Mouse (Mus musculus) left cerebral cortex, postnatal 4 days (tissue): ENCODE results near the gene Fabp7. TPM values are rescaled to one million over a fixed set of nuclear protein-coding genes. Genes with fewer than 3 reads are reported as not detected.

Experiments used
- DNase-seq: peaks from one replicate; pipeline ENCODE4 v3.0.0-alpha.2; 2022
- intact Hi-C: fragments of 180-260 bp; cut with DNase I; formaldehyde crosslinking; loops from one replicate; pipeline ENCODE4 v1.15.1; 2025
- total RNA-seq, 2 experiments: library from RNA; stranded (reverse); gene quantifications; 2 replicates each; pipeline ENCODE4 v1.2.3; 2021

The Fabp7 gene
- 1,000 to 10,000 TPM; 1,039 to 1,099 TPM for total RNA-seq

DNA sequence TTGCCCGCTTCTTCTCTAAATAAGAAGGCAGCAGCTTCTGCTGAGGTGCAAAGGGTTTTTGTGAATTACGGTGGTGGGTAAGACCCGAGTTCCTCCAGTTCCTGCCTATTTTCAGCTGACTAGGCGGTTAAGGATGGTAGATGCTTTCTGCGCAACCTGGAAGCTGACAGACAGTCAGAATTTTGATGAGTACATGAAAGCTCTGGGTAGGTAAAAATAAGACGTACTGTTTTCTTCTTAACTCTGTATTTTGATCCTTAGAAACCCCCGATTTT is at the start of gene Fabp7:
TSS of gene Fabp7 (plus strand) at position 6 of the 275 bp plus-strand sequence.
- intact Hi-C loops = no loop called here
- no peak for DNase-seq

DNA sequence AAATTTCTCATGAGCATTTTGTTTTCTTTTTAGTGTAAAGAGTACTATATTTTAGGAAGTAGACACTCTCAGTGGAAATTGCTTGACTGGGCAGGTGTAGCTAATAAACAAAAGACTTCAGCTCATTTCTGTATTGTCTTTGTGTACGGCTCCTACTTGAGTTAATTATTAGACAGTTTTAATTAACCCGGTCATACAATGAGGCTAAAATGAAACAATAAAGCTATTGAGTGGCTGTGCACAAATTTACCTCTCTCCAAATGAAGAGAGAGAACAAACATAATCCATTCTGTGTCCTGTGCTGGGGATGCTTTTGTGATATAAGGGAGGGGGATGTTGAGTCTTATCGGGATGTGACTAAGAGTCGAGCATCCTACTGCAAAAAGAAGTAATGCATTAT is 43.9 kb upstream of the Fabp7 start:
- intact Hi-C loops = loop anchor here (5.0 to 10.0 kb wide), 2 partner anchors 196 to 512 kb away; no protein-coding TSS in a partner anchor
- DNase-seq = no peak

DNA sequence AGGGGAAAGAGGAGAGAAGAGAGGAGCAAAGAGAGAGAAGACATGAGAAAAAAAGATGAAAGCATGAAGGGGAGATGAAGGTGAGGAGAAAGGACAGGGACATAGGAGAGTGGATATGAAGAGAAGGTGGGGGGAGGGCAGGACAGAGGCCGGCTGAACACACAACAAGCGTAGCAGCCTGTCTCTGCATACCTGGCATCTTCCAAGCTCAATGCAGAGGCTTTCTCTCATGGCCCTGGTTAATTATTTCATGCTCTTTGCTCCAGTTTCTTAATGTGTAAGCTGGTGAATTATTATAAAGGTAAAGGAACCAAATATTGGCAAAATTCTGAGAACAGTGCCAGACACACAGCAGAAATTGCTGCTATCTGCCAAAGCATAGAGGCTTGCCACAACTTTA is 43.3 kb upstream of the Fabp7 start:
- DNase-seq = no peak
- intact Hi-C loops = loop anchor here (5.0 to 10.0 kb wide), 2 partner anchors 197 to 511 kb away; no protein-coding TSS in a partner anchor

DNA sequence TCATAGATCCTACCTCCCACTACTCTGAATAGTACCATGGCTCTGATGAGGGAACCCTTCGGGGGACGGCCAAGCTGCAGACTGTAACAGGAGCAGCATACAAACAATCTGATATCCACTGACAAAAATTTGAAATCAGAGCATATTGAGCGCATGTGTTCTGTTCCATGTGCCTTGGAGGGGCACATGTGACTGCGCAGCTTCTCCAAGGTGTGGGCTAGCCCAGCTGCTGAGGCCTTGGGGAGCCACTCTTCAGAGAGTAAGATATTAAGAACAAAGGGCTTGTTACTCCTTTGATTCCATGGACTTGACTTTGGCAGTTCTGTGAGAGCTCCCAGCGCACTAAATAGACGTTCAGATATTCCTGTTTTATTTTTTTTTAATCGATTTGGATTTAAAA is 41.6 kb upstream of the Fabp7 start:
- no peak for DNase-seq
- intact Hi-C loops = loop anchor here (1.0 to 10.0 kb wide), 3 partner anchors 99 to 509 kb away; no protein-coding TSS in a partner anchor

DNA sequence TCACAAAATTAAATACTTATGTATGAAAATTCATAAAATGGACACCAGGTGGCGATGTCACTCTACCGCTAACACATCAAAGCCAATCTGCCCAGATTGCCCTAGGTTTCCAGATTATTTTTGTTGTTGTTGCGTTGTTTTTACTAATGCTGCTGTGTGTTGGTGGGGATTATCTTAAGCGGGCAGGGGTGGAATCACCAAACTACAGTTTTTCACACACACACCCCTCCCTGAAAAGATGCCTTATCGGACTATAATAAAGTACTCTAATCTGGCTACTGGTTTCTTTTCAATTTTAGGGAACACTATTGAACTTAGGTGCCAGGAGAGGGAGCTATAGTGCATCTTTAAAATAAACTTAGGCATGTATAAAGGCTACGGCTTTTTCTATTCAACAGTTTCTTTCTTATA is 41.1 kb upstream of the Fabp7 start:
- DNase-seq = peak; percentile 15
- intact Hi-C loops = loop anchor here (1.0 to 10.0 kb wide), 3 partner anchors 99 to 509 kb away; no protein-coding TSS in a partner anchor

DNA sequence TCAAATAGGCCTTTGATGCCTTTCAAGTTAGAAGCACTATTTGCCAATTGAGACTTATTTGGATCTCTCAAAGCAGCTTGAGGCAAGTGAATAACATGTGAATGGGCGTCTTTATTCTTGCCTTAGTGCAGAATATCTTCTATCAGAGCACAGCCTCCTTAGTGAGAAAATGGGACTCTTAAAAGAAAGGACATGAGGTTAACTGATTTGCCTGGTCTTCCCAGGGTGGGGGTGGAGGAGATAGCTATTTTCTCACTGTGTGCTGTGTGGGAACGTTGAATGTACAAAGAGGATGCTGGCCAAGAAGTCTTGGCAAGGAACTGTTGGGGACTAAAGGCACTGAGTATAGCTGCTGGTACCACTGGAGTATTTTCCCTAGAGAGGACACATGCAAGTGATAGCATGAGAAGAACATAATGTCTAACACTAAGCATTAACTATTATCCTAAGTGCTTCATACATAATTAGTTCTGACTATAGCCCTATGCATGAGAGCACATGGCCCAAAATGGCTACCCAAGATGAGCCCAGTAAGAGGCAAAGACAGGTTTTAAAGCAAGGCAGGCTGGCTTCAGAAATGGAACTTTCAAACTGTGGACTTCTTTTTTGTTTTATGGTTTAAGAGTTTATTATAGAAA is 40.4 kb upstream of the Fabp7 start:
- DNase-seq = peak; percentile 28
- intact Hi-C loops = loop anchor here (5.0 to 10.0 kb wide), 2 partner anchors 199 to 508 kb away; no protein-coding TSS in a partner anchor

DNA sequence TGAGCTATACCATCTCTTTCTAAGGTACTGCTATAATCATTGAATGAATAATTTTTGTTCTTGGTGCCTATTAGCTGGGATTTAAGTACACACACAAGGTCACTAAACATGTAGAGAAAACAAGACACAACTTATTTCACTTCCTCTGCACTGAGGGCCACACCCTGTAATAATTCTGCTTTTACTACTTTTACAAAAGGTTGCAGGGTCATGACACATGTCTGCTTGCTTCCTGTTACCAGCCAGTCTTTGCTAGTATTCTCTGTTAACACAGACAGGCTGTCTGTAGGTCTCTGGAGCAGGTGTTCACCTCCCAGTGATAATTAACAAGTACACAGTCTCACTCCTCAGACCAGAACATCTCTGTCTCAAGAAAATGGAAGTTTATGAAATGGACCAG is 39.2 kb upstream of the Fabp7 start:
- intact Hi-C loops = loop anchor here (5.0 to 10.0 kb wide), 2 partner anchors 52 to 201 kb away; no protein-coding TSS in a partner anchor
- no peak for DNase-seq

DNA sequence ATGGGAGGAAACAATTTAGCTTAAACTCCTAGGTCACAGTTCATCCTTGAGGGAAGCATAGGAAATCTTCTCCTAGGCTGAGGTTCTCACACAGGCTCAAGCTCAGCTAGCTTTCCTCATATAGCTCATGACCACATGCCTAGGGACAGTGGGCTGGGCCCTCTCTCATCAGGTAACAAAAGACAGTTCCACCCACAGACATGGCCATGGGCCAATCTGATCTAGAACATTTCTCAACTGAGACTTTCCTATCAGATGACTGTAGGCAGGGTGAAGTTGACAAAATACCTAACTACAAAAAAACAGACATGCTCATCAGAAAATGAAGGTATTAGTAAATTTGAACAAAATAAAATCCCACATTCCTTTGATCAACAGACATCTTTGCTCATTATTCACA is 37.6 kb upstream of the Fabp7 start:
- intact Hi-C loops = loop anchor here (5.0 to 10.0 kb wide), 2 partner anchors 50 to 202 kb away; no protein-coding TSS in a partner anchor
- DNase-seq = no peak

DNA sequence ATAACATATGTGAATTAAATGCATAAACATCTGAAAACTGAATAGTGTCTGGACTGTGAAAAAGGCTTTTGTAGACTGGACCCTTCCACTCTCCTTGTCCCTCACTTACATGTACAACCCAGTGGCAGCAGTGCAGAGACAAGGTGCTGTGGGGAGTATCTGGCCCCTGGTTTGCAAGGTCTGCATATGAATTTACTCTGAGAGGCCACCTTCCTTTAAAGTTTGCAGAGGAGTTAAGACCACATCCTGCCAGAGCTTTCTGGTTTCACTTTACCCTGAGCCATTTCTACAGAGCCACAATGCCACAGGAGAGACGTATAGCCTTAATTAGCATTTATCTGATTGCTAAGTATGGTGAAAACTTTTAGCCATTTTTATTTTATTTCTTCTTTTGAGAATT is 31.3 kb upstream of the Fabp7 start:
- DNase-seq = no peak
- intact Hi-C loops = no loop called here

DNA sequence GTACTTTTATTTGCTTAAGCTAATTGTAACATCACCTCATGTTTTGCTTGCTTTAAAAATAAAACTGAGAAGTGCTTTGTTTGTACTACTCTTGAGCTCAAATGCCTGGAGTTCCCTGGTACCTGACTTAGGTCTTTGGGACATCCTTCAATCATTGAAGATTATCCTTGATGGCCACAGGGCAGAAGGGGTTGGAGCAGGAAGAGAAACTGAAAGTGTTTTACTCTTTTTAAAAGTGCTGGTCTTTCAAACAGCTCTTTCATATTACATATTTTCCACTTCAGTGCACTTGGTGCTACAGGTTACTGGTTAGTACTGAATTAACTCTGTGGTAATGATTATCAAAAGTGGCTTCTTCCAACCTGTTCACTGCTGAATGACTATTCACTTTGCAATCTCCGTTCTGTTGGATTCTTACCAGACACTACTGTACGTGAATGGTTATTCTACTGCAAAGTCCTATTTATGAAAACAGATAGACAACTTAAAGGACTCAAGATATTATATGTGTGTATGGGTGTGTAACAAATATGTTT is 29.4 kb upstream of the Fabp7 start:
- DNase-seq = no peak
- intact Hi-C loops = no loop called here

DNA sequence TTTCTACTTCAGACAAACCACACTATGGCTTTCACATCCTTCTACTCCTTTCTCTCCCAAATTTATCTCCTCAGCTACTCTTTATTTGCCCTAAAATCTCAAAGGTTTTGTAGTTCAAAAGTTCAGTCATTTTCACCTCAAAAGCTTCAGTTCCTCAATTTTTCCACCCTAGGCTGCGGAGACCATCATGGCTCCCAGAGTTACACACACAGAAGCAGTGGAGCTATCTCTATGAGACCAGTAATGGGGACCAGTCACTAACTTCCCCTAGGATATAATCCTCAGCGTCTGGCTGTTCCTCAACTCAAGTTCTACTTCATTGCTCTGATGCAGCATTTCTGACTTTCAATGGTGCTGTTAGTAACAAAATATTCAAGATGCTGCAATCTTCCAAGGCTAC is 25.7 kb upstream of the Fabp7 start:
- DNase-seq = no peak
- intact Hi-C loops = no loop called here

DNA sequence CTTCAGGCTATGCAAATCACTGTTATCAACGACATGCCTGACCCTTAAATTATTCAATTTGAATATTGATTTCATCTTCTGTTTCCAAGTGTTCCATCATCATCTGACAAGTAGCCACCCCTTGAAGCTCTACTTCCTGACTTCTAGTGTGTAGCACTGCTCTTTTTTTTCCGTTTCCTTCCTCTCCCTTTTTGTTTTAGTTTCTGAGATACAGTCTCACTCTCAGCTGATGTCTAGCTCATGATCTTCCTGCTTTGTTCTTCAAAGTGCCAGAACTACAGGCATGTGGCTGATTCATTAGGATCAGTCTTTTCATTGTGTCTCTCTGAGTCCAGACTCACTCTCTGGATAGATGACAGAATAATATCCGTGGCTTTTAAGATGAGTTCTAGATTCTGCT is 24.0 kb upstream of the Fabp7 start:
- DNase-seq = no peak
- intact Hi-C loops = no loop called here

DNA sequence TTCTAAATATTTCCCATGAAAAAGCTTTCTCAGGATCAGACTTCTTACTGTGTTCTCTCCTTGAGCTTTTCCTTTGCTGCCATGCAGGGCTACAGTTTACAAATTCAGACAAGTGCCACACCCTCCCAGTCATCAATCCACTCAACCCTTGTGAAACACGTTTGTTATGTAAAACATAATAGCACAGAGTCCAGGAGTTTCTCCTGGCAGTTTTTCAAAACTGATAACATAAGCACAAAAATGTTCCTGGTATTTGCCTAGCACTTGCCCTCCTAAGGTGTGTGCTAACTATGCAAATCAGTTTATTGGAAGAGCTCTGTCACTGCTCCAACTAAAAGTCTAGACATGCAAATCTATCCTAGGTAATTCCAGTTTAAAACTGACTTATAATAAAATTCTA is 21.6 kb upstream of the Fabp7 start:
- intact Hi-C loops = no loop called here
- DNase-seq = no peak

DNA sequence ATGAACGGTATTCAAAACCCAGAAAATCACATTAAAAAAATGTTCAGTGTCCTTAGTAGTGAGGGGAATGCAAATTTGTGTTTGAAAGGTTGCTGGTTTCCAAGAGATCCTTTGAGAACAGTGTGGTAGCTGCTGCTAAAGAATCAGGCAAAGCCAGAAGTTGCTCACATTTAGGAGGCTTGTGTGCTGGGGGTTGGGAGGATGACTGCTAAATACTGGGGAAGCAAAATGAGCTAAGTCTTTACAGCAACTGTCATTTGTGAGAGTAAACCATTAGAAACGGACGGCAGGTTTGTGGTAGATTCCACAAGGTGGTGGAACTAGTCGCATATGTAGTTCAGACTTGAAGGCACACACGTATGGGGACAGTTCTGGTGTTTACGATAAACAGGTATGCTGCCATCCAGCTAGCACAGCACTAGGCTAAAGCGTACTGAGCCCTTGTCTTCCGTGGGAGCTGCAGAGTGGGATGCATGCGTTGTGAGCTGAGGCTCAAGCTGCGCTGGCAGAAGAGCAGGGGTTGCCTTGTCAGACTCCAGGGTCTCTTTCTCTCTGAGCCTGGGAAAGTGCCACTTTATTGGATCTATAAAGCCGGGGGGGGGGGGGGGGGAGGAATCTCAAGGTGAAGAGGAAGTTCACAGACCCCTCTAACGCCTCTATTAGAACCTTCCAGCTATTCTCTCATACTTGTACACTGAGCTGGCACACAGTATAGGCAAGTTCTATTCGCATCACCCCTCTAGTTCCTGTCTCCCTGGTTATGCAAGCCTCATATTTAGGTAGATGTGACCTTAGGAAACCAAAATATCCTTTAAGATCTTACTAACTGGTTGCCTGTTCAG is 1.2 kb upstream of the Fabp7 start:
- intact Hi-C loops = no loop called here
- peak; percentile 10 for DNase-seq

DNA sequence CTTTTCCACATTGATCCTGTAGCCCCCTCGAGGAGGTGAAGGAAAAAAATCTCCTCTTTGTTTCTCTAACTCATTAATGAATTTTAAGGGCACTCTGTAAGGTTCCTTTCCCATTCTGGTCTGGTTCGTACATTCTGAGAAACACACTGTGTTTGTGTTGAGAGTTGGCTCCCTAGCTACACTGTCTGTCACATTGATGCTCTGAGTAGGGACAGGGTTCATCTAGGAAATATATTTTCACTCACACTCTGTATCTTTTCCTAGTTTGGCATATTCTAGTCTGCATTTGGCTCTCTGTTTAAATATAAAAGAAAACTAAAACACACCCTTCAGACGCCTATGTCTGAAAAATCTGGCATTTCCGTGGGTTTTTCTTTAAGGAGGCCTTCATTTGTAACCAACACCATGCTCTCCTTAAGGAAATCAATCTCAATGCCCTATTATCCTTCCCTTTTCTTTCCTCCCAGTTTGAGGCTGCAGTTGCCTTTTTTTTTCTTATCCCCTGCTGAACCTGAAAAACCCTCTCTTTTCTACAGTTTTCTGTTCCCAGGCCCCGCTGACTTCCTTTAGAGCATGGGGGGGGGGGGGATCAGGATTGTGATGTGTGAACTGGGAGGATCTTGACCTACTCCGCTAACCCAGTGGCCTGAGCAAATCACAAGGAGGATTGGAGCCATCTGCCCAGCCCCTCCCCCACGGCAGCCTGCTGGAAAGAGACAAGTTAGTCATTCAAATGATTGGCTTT is 378 bp upstream of the Fabp7 start:
- intact Hi-C loops = no loop called here
- peak; percentile 98 for DNase-seq

DNA sequence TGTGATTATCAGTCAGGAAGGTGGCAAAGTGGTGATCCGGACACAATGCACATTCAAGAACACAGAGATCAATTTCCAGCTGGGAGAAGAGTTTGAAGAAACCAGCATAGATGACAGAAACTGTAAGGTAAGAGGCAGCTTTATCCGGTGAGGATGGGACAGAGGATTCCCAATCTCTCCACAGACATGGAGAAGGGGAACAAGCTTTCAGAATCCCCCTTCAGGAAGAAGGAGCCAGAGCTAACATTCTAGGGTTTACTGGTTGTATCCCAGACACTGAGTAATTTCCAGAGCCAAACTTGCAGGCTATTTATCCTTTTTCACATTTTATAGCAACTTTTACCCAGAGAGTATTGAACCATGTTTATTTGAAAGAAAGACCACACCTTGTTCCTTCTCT is 871 bp downstream of the Fabp7 start:
- DNase-seq = no peak
- intact Hi-C loops = no loop called here

DNA sequence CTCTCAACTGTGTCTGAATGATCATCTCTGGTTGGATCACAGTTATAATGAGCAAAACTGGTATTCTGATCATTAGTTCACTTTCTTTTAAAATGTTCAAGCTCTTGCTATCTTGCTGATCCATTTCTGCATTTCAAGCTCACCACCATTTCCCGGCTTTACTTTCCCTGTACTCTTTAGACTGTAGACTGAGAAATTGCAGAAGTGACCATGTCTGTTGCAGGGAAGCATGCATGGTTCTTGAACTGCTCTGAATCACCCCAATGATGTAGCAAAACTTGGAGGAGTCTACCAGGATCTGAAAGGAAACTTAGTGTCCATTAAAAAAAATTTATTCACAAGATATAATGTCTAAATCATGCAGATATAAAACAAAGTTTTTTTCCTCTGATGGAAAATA is 8.3 kb downstream of the Fabp7 start:
- no peak for DNase-seq
- intact Hi-C loops = no loop called here

DNA sequence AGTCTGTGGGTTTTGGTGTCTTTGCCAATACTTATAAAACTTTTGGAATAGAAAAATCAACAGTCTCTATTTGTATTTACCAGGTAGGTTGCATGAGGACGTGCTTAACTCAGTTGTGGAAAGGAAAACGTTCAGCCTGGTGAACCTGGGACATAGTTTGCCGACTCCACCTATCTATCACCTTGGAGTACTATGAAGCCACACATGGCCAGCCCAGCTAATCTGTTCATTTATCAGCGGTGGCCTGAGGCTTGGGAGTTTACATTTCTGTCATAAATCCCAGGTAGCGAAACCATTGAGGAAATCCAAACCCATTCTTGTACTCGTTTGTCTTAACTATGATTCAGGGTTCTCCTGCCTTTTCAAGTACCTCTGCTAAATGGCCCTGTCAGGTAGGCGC is 9.3 kb downstream of the Fabp7 start, which contains the start of gene Smpdl3a:
TSS of gene Smpdl3a (plus strand) at position 318 of the 400 bp plus-strand sequence.
- DNase-seq = no peak
- intact Hi-C loops = no loop called here

DNA sequence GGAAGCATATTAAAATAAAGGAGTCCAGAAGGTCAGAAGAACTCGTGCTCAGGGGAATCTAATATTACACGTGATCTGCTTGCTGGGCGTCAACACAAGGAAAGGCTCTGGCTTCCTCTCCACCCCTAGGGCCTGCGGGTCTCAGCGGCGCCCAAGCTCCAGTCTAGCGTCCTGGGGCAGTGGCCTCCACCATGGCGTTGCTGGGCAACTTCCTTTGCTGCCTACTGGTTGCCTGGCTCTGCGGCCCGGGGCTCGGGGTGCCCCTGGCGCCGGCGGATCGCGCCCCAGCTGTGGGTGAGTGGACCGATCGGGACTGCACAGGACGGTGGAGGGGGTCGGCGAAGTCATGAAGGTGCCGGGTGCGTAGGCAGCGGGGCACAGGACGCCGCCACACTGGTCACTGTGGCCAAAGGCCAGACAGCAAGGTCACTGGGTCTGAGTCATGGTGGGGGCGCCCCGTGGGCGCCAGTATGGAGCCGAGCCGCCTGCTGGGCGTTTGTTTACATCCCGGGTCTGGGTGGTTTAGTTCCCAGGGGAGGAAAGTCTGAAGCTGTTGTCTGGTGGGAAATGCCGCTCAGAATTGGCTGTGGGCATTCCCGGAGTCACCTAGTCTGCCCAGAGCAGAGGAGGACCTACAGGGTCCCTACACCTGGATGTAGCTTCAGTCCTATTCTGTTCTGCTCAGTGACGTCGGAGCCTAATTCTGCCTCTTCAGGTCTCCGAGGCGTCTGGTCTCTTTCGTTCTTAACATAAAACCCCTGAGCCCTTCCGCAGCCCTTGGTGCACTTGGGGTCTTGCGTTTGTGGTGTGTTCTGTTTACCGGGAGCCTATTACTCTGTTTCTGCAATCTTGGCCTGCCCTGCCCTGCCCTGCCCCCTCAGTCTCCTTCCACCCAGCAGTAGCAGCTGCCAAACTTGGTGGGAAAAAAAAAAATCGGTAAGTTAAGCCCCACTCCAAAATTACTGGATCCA is 10.1 kb downstream of the Fabp7 start:
- intact Hi-C loops = loop anchor here (5.0 kb wide), 1 partner anchor 47 kb away; no protein-coding TSS in a partner anchor
- DNase-seq = peak; percentile 35

DNA sequence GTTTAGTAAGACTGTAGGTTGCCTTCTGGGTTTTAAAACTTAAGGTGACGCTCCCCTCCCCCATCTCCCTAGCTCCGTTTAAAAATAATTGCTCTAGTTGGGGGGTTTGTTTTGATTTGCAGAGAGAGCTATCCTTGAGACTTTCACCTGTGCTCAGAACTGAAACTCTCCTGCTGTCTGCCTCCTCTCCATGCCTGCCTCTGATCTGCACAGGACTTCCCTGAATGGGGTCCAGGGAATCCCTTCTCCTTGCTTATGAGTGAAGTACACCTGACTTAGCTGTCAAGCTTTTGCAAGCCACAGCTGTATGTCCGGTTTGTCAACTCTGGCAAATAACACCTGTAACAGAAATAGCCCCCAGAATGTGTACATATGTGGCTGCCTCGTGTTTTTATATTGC is 10.9 kb downstream of the Fabp7 start:
- no peak for DNase-seq
- intact Hi-C loops = loop anchor here (5.0 kb wide), 1 partner anchor 48 kb away; no protein-coding TSS in a partner anchor
